Mouse (Mus musculus): Measurements from ENCODE around the gene Myl3. TPM values are rescaled to one million over a fixed set of nuclear protein-coding genes. Genes with fewer than 3 reads are reported as not detected.

The Myl3 gene
- polyA plus RNA-seq, 1 experiment from 2014 or later, result 1.6 TPM

- no peak overlapping the region; the same call in 1 of the 2 replicates for H3K27ac ChIP-seq
- ATAC-seq (ENCODE audit: insufficient number of reproducible peaks, insufficient read depth, low FRiP score, low TSS enrichment, low read depth), result no peak
- peaks cover 97% of the 10 kb centered on the region for H3K4me1 ChIP-seq
- 49% methylated on average over 4 of the region's 4 CpGs for WGBS
- H3K4me3 ChIP-seq, result peak overlapping the region; percentile 36; the same call in 1 of the 2 replicates
- peak overlapping the region; percentile 67 for H3K4me2 ChIP-seq
- H3K9ac ChIP-seq, result peak overlapping the region; percentile 32; the same call in 1 of the 2 replicates
- no peaks in the 10 kb centered on the region for H3K9me3 ChIP-seq
- peaks cover 47% of the 10 kb centered on the region for H3K36me3 ChIP-seq
- H3K27me3 ChIP-seq, result peaks cover 28% of the 10 kb centered on the region
These were observed 9.8 kb upstream of the Myl3 start for GRCm38 (mm10) chr9:110731859-110732258.

- Histone ChIP-seq H3K4me3 (peak overlapping the region; percentile 36), H3K36me3 (peaks cover 41% of the 10 kb centered on the region), H3K4me1 (peaks cover 97% of the 10 kb centered on the region), H3K27me3 (peaks cover 20% of the 10 kb centered on the region), H3K9ac (peak overlapping the region; percentile 66), H3K4me2 (peak overlapping the region; percentile 67), H3K27ac (peak overlapping the region; percentile 84), H3K9me3 (no peaks in the 10 kb centered on the region)
- WGBS, result under 1% methylated on average over 26 of the region's 26 CpGs
- peak; percentile 87 for ATAC-seq (ENCODE audit: insufficient number of reproducible peaks, insufficient read depth, low FRiP score, low TSS enrichment, low read depth)
These were observed 9.0 kb upstream of the Myl3 start for GRCm38 (mm10) chr9:110732623-110733022.

- 5% methylated on average over 8 of the region's 8 CpGs for WGBS
- peak overlapping the region; percentile 67 for H3K4me2 ChIP-seq
- H3K36me3 ChIP-seq, result peaks cover 37% of the 10 kb centered on the region
- H3K4me3 ChIP-seq, result peak overlapping the region; percentile 36
- H3K27me3 ChIP-seq, result peaks cover 15% of the 10 kb centered on the region
- no peaks in the 10 kb centered on the region for H3K9me3 ChIP-seq
- H3K9ac ChIP-seq, result peak overlapping the region; percentile 66
- ATAC-seq (ENCODE audit: insufficient number of reproducible peaks, insufficient read depth, low FRiP score, low TSS enrichment, low read depth), result no peak
- H3K4me1 ChIP-seq, result peaks cover 96% of the 10 kb centered on the region
- peak overlapping the region; percentile 84 for H3K27ac ChIP-seq
These were observed 8.6 kb upstream of the Myl3 start for GRCm38 (mm10) chr9:110733102-110733501.

- ATAC-seq (ENCODE audit: insufficient number of reproducible peaks, insufficient read depth, low FRiP score, low TSS enrichment, low read depth), result no peak
- H3K9me3 ChIP-seq, result no peaks in the 10 kb centered on the region
- peaks cover 92% of the 10 kb centered on the region for H3K4me1 ChIP-seq
- 75% methylated on average over 7 of the region's 7 CpGs for WGBS
- peaks cover 11% of the 10 kb centered on the region for H3K27me3 ChIP-seq
- H3K27ac ChIP-seq, result no peak overlapping the region
- H3K9ac ChIP-seq, result 0 out of 2 replicates have a peak overlapping the region, but pooled peaks have one; percentile 7
- peak overlapping the region; percentile 67 for H3K4me2 ChIP-seq
- no peak overlapping the region for H3K4me3 ChIP-seq
- H3K36me3 ChIP-seq, result peaks cover 31% of the 10 kb centered on the region
These were observed 7.5 kb upstream of the Myl3 start for GRCm38 (mm10) chr9:110734154-110734553.

- 0 out of 2 replicates have a peak overlapping the region, but pooled peaks have one; percentile 24 for H3K27ac ChIP-seq
- WGBS, result 23% methylated on average over 9 of the region's 9 CpGs
These were observed 5.3 kb upstream of the Myl3 start for GRCm38 (mm10) chr9:110736362-110736761.

GRCm38 (mm10) chr9:110738054-110738453 is 3.6 kb upstream of the Myl3 start:
- Histone ChIP-seq H3K9me3 (no peaks in the 10 kb centered on the region), H3K27ac (no peak overlapping the region), H3K27me3 (peaks cover 29% of the 10 kb centered on the region; the same call in 1 of the 2 replicates), H3K9ac (0 out of 2 replicates have a peak overlapping the region, but pooled peaks have one; percentile 32), H3K4me1 (peaks cover 74% of the 10 kb centered on the region), H3K4me3 (peak overlapping the region; percentile 10; the same call in 1 of the 2 replicates), H3K4me2 (peak overlapping the region; percentile 69; the same call in 1 of the 2 replicates), H3K36me3 (peaks cover 24% of the 10 kb centered on the region)
- 34% methylated on average over 1 of the region's 1 CpGs for WGBS
- ATAC-seq (ENCODE audit: insufficient number of reproducible peaks, insufficient read depth, low FRiP score, low TSS enrichment, low read depth), result no peak

More at GRCm38 (mm10) chr9:110736362-110736761, 5.3 kb upstream of the Myl3 start:
- peaks cover 90% of the 10 kb centered on the region for H3K4me1 ChIP-seq
- peaks cover 24% of the 10 kb centered on the region; the same call in 1 of the 2 replicates for H3K27me3 ChIP-seq
- H3K9me3 ChIP-seq, result no peaks in the 10 kb centered on the region
- no peak for ATAC-seq (ENCODE audit: insufficient number of reproducible peaks, insufficient read depth, low FRiP score, low TSS enrichment, low read depth)
- peak overlapping the region; percentile 2; the same call in 1 of the 2 replicates for H3K4me3 ChIP-seq
- peaks cover 24% of the 10 kb centered on the region for H3K36me3 ChIP-seq
- H3K9ac ChIP-seq, result peak overlapping the region; percentile 49
- H3K4me2 ChIP-seq, result peak overlapping the region; percentile 39

GRCm38 (mm10) chr9:110739961-110740360 is 1.7 kb upstream of the Myl3 start:
- peak overlapping the region; percentile 69 for H3K4me2 ChIP-seq
- no peaks in the 10 kb centered on the region for H3K9me3 ChIP-seq
- WGBS, result 87% methylated on average over 7 of the region's 7 CpGs
- H3K4me3 ChIP-seq, result peak overlapping the region; percentile 81
- H3K36me3 ChIP-seq, result peaks cover 24% of the 10 kb centered on the region
- H3K9ac ChIP-seq, result peak overlapping the region; percentile 95
- H3K4me1 ChIP-seq, result peaks cover 63% of the 10 kb centered on the region
- no peak overlapping the region; the same call in 1 of the 2 replicates for H3K27ac ChIP-seq
- ATAC-seq (ENCODE audit: insufficient number of reproducible peaks, insufficient read depth, low FRiP score, low TSS enrichment, low read depth), result no peak
- H3K27me3 ChIP-seq, result peaks cover 41% of the 10 kb centered on the region

- Histone ChIP-seq H3K9me3 (no peaks in the 10 kb centered on the region), H3K4me3 (peak overlapping the region; percentile 81), H3K27ac (peak overlapping the region; percentile 98), H3K9ac (peak overlapping the region; percentile 95), H3K4me2 (peak overlapping the region; percentile 69), H3K4me1 (peaks cover 56% of the 10 kb centered on the region), H3K36me3 (peaks cover 15% of the 10 kb centered on the region), H3K27me3 (peaks cover 44% of the 10 kb centered on the region)
- peak; percentile 72 for ATAC-seq (ENCODE audit: insufficient number of reproducible peaks, insufficient read depth, low FRiP score, low TSS enrichment, low read depth)
- 0% methylated on average over 54 of the region's 71 CpGs for WGBS
These were observed 762 bp downstream of the Myl3 start for GRCm38 (mm10) chr9:110742295-110742950.

GRCm38 (mm10) chr9:110742951-110743455 is 1.3 kb downstream of the Myl3 start:
- WGBS, result under 1% methylated on average over 43 of the region's 49 CpGs
- no peaks in the 10 kb centered on the region for H3K9me3 ChIP-seq
- H3K36me3 ChIP-seq, result peaks cover 15% of the 10 kb centered on the region
- peaks cover 44% of the 10 kb centered on the region for H3K27me3 ChIP-seq
- peak; percentile 12; the same call in 1 of the 2 replicates for ATAC-seq (ENCODE audit: insufficient number of reproducible peaks, insufficient read depth, low FRiP score, low TSS enrichment, low read depth)
- H3K27ac ChIP-seq, result peak overlapping the region; percentile 98
- peak overlapping the region; percentile 95 for H3K9ac ChIP-seq
- peaks cover 53% of the 10 kb centered on the region for H3K4me1 ChIP-seq
- peak overlapping the region; percentile 69 for H3K4me2 ChIP-seq
- peak overlapping the region; percentile 81 for H3K4me3 ChIP-seq

GRCm38 (mm10) chr9:110743456-110744323 is 2.0 kb downstream of the Myl3 start:
- WGBS, result 2% methylated on average over 43 of the region's 63 CpGs
- Histone ChIP-seq H3K4me1 (peaks cover 55% of the 10 kb centered on the region), H3K9ac (peak overlapping the region; percentile 95), H3K27me3 (peaks cover 44% of the 10 kb centered on the region), H3K9me3 (no peaks in the 10 kb centered on the region), H3K4me2 (peak overlapping the region; percentile 69), H3K36me3 (peaks cover 15% of the 10 kb centered on the region), H3K4me3 (peak overlapping the region; percentile 81), H3K27ac (peak overlapping the region; percentile 98)
- no peak for ATAC-seq (ENCODE audit: insufficient number of reproducible peaks, insufficient read depth, low FRiP score, low TSS enrichment, low read depth)

GRCm38 (mm10) chr9:110745752-110746151 is 4.1 kb downstream of the Myl3 start:
- H3K9me3 ChIP-seq, result no peaks in the 10 kb centered on the region
- no peak overlapping the region for H3K9ac ChIP-seq
- no peak overlapping the region for H3K4me2 ChIP-seq
- H3K4me1 ChIP-seq, result peaks cover 49% of the 10 kb centered on the region
- peaks cover 35% of the 10 kb centered on the region for H3K27me3 ChIP-seq
- 20% methylated on average over 5 of the region's 5 CpGs for whole genome bisulfite sequencing
- no peak overlapping the region for H3K27ac ChIP-seq
- H3K36me3 ChIP-seq, result 0 out of 2 replicates have a peak, but pooled peaks cover 3% of the 10 kb centered on the region
- no peak overlapping the region for H3K4me3 ChIP-seq
- no peak for ATAC-seq (ENCODE audit: insufficient number of reproducible peaks, insufficient read depth, low FRiP score, low TSS enrichment, low read depth)

Measured in embryonic facial prominence, embryonic 13.5 days (tissue).